Mouse (Mus musculus): Measurements from ENCODE around the gene Adprhl1.

DNA sequence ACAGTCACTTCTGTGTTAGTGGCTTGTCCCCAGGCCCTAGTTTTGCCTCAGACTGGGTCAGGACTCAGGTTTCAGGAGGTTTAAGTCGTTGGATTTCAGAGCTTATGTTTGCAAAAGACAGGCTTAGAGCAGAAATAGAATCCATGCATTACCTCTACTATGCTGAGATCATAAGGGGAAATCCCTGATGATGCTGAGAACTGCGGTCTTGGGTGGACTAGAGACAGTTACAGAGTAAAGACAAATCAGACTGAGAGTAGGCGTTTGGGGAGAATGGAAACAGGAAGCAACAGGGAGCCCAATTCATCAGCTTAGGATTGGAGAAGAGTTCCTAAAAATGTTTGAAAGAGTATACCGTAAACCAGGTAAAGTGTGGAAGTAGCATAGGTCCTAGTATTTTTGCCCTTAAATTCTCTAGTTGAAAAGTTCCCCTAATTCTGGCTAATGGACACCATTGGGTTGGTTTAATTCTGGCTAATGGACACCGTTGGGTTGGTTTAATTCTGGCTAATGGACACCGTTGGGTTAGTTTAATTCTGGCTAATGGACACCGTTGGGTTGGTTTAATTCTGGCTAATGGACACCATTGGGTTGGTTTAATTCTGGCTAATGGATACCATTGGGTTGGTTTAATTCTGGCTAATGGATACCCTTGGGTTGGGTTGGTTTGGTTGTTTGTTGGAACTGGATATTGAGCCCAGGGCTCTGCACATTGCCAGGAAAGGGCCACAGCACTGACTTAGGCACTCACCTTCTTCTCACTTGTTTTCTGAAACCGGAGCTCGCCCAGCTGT, 39.9 kb upstream of the Adprhl1 start:
- TF ChIP-seq CTCF (IDR thresholded peaks at IDR 0.05; ENCODE audit: low read depth) (no peak), EP300 (IDR thresholded peaks at IDR 0.05; ENCODE audit: low read depth) (no peak)
